Mouse (Mus musculus): ENCODE measurements around the gene Cacng7.

DNA sequence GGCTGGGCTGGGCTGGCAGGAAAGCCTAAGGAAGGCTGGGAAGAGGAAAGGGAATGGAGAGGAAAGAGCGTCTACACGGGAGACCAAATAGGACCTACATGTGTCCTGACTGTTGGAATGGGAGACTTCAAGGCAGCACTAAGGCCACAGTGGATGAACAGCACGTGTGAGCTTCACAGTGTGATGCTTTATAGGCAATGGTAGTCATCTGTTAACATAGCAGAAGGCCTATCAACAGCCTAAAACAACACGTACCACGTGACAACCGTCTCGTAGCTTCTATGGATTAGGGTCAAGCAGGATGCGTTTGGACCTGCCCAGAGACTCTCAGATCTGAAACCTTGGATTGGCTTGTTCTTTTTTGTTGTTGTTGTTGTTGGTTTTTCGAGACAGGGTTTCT lies 49.4 kb downstream of the Cacng7 start:
- TF ChIP-seq CTCF (IDR thresholded peaks at IDR 0.05; ENCODE audit: control insufficient read depth, insufficient read depth, insufficient read length) (no peak), USF1 (IDR thresholded peaks at IDR 0.05; ENCODE audit: low read depth) (no peak), MAX (IDR thresholded peaks at IDR 0.05) (no peak), CEBPB (IDR thresholded peaks at IDR 0.05; ENCODE audit: low read depth) (no peak), FOSL1 (IDR thresholded peaks at IDR 0.05; ENCODE audit: insufficient read depth, low read length, poor library complexity, severe bottlenecking) (no peak), MYOG (IDR thresholded peaks at IDR 0.05; ENCODE audit: control insufficient read depth, extremely low read depth, insufficient read length) (no peak), MYOD1 (IDR thresholded peaks at IDR 0.05; ENCODE audit: control insufficient read depth, insufficient read length, low read depth) (no peak)
